Mouse (Mus musculus) MEL (cell line): Measurements from ENCODE around the gene Gm20521.

Experiments
- CHD2 ChIP-seq: IDR thresholded peaks from 2 replicates; pipeline ENCODE4 v1.6.1; 2011; ENCODE audit warnings: low read length, improper control_type of control experiment
- CTCF ChIP-seq, 3 experiments: IDR thresholded peaks in 2 of 3; conservative IDR thresholded peaks in 1 of 3; 2 replicates each; pipeline ENCODE4 v1.5.1; 2011 to 2012; ENCODE audit warnings: low read length in 3 of 3, low read depth in 2 of 3, mild to moderate bottlenecking in 2 of 3, improper control_type of control experiment in 1 of 3, inconsistent platforms in 1 of 3, mixed read lengths in 1 of 3, moderate library complexity in 1 of 3; ENCODE audit not compliant: control insufficient read depth in 1 of 3, insufficient read depth in 1 of 3, poor library complexity in 1 of 3, severe bottlenecking in 1 of 3
- E2F4 ChIP-seq: IDR thresholded peaks from 2 replicates; pipeline ENCODE4 v1.6.1; 2011; ENCODE audit warnings: low read depth, low read length, improper control_type of control experiment, borderline replicate concordance
- EP300 ChIP-seq, 2 experiments: IDR thresholded peaks; 2 replicates each; pipeline ENCODE4 v1.6.1; 2011; ENCODE audit warnings: improper control_type of control experiment in 2 of 2, low read length in 2 of 2, low read depth in 1 of 2, mild to moderate bottlenecking in 1 of 2
- GATA1 ChIP-seq: IDR thresholded peaks from 2 replicates; pipeline ENCODE4 v1.6.1; 2011; ENCODE audit warnings: low read depth, low read length, improper control_type of control experiment
- HCFC1 ChIP-seq: IDR thresholded peaks from 2 replicates; pipeline ENCODE4 v1.6.1; 2012; ENCODE audit warnings: low read depth, mild to moderate bottlenecking, inconsistent platforms, low read length, improper control_type of control experiment, moderate library complexity
- KAT2A ChIP-seq: conservative IDR thresholded peaks from 2 replicates; pipeline ENCODE4 v1.6.1; 2012; ENCODE audit warnings: low read depth, low read length, improper control_type of control experiment, inconsistent platforms
- MAX ChIP-seq: IDR thresholded peaks from 2 replicates; pipeline ENCODE4 v1.6.1; 2011; ENCODE audit warnings: low read length, improper control_type of control experiment
- POLR2A ChIP-seq, 2 experiments: IDR thresholded peaks; 2 replicates each; pipeline ENCODE4 v1.6.1; 2011 to 2012; ENCODE audit warnings: low read length in 2 of 2, mild to moderate bottlenecking in 2 of 2, control low read depth in 1 of 2, improper control_type of control experiment in 1 of 2, low read depth in 1 of 2, moderate library complexity in 1 of 2; ENCODE audit not compliant: control insufficient read depth in 1 of 2, insufficient read depth in 1 of 2, poor library complexity in 1 of 2
- SMC3 ChIP-seq: IDR thresholded peaks from 2 replicates; pipeline ENCODE4 v1.6.1; 2011; ENCODE audit warnings: low read depth, low read length, improper control_type of control experiment
- TCF12 ChIP-seq: IDR thresholded peaks from 2 replicates; pipeline ENCODE4 v1.6.1; 2014; ENCODE audit warnings: low read depth, mild to moderate bottlenecking, inconsistent platforms, low read length, improper control_type of control experiment, moderate library complexity
- UBTF ChIP-seq: IDR thresholded peaks from 2 replicates; pipeline ENCODE4 v1.6.1; 2012; ENCODE audit warnings: low read depth, mild to moderate bottlenecking, inconsistent platforms, low read length, improper control_type of control experiment, moderate library complexity, borderline replicate concordance; ENCODE audit not compliant: insufficient read depth
- USF1 ChIP-seq: IDR thresholded peaks from 2 replicates; pipeline ENCODE4 v1.6.1; 2014; ENCODE audit warnings: low read depth, mild to moderate bottlenecking, inconsistent platforms, low read length, improper control_type of control experiment, moderate library complexity
- ZMIZ1 ChIP-seq: IDR thresholded peaks from 2 replicates; pipeline ENCODE4 v1.6.1; 2012; ENCODE audit warnings: low read depth, mild to moderate bottlenecking, inconsistent platforms, low read length, improper control_type of control experiment, moderate library complexity

DNA sequence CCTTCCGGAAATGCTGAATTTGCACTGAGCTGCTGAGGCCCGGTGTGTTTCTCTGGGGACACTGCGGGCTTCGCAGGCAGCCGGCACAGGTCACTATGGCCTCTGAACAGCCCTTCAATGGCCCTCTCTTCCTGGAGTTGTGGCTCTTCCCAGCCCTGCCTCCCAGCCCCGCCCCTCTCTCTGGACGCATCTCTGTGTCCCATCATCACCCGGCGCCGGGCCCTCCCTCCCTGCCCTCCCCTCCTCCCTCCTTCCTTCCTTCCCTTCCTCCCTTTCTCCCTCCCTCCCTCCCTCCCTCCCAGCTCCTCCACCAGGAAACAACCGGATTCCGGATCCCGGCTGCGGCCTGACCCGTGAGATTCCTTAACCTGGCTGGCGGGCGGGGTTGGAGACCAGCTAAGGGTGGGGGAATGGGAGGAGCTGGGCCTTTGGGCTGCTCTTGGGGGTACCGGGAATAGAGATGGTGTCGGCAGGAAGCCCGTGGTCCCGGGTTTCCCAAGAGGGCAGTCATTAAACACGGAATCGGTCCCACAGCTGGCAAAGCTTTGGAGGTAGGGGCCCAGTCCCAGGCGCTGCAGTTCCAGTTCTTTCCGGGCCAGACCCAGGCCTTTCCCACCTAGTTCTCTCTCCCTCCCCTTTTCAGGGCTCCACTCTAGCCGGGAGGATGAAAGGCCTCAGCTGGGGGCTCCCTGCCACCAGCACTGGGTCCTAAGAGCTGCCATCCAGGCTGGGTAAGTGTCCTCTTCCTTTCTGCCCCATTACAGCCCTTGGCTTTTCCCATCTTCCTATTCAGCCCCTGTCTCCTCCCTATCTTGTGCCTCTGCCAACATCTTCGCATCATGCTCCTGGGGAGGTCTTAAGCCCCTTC is at the start of gene Gm20521, which contains the start of gene Bcl2l2:
- TF ChIP-seq EP300 (IDR thresholded peaks at IDR 0.05; ENCODE audit: low read depth in 1 of 2, low read length in 2 of 2) (no peak), POLR2A (IDR thresholded peaks at IDR 0.05; ENCODE audit: control insufficient read depth in 1 of 2, insufficient read depth in 1 of 2, low read depth in 1 of 2, low read length in 2 of 2, poor library complexity in 1 of 2) (peak; percentile 53 to 88; a peak in 3 of 4 replicates), CTCF (IDR thresholded peaks at IDR 0.05 in 2 of 3, conservative IDR thresholded peaks at IDR 0.05 in 1 of 3; ENCODE audit: control insufficient read depth in 1 of 3, insufficient read depth in 1 of 3, low read depth in 2 of 3, low read length in 3 of 3, poor library complexity in 1 of 3, severe bottlenecking in 1 of 3) (no peak), MAX (no peak), KAT2A (no peak; the same call in 1 of the 2 replicates), HCFC1 (peak; percentile 83), ZMIZ1 (peak; percentile 78; the same call in 1 of the 2 replicates), GATA1 (no peak), USF1 (no peak), TCF12 (peak; percentile 44; the same call in 1 of the 2 replicates), CHD2 (no peak), E2F4 (no peak), SMC3 (no peak), UBTF (no peak)
